Mouse (Mus musculus) B cell, adult 2 months (primary cell): Measurements from ENCODE around the gene Gm45062.
"Not testable (repeated sequence)": the region's sequence is repeated elsewhere in the genome, so short reads cannot be mapped to it uniquely, and the experiment has no call there.

Experiments used
- DNase-seq, 2 experiments: peaks; one replicate each; pipeline ENCODE4 v3.0.0; 2022

The Gm45062 gene

DNA sequence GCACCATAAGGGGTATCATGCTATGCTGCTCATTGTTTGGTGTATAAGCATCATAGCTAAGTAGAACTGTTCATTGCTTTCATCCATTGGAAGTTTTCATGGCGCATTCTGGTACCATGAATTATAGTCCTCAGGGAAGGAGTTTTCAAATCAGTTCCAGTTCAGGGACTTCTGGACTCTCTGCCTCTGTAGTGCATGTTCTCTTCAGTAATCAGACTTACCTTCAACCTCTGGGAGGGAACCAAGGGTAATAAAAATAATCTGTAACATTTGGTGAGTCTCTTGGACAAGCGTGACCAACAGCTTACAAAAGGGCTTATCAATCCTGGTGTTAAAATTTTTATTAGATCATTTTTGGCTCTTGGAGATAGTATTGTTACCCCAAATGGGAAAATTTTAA, 60.3 kb downstream of the Gm45062 start:
- no peak for DNase-seq

DNA sequence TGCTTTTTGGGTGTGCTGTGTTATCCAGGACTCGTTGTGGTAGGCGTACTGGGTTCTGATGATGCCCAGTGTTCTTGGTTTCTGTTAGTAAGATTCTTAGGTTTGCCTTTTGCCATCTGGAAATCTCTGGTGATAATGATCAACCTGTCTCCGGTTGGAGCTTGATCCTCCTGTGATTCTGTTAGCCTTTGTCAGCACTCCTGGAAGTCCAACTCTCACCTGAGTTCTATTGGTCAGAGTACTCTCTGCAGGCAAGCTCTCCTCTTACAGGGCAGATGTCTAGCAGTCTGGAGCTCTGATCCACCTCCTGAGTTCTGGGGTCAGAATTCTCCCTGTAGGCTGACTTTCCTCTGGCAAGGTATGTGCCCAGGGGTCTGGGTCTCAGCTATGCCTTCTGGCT, 72.2 kb downstream of the Gm45062 start:
- not testable (repeated sequence) for DNase-seq

DNA sequence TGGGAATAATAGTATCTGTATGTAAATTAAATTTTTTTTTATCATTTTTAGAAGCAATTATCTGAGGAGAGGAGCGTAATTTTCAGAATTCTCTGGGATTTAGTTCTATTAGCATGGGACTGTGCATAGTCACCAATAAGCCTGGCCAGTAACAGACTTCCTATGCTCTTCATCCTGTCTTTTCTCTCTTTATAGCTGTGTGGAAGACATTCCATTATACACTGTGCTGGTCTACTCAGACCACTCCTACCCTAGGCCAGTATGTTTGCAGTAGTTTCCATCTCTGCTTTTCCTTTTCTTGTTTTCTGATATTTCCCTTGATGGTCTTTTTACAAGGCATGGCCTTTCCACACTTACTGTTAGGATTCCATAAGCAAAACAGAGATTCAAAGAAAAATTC, 74.1 kb downstream of the Gm45062 start:
- no peak for DNase-seq

DNA sequence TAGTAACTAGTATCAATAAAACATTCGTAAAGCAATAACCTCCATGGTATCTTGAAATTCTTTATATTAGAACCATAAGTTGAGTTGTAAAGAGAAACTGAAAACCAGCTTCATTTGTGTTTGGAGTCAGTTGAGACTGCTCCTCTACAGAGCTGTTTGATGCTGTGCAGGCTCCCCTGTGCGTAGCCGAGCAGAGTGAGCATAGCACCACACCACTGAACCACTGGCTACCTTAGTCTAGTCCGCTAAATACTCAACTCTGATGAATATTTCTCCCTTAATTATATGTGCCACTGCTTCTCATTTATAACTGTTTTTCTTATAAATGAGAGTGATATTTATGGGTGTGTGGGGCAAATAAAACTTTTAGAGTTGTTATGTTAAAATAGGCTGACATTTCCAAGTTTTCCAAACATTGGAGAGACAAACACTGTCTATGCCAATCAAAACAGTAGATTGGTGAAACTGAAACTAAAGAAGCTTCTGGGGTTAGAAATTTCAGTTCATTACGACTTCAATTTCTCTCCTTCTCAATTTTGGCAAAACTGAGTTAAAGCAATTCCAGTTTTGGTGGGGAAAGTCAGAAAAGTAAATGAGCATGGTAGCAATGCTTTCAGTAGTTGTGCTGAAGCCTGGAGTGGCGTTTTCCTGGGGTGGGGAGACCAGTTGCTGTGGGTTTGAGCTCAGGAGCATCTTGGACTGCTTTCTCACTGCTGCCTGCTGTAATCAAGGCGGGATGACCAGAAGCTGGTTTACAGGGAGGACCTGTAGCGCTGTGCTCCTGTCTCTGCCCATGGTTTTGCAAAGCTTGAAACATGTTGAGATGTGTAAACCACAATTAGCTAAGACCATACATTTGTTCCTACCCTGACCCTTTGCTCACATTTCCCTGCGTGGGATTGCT, 77.5 kb downstream of the Gm45062 start:
- no peak for DNase-seq

DNA sequence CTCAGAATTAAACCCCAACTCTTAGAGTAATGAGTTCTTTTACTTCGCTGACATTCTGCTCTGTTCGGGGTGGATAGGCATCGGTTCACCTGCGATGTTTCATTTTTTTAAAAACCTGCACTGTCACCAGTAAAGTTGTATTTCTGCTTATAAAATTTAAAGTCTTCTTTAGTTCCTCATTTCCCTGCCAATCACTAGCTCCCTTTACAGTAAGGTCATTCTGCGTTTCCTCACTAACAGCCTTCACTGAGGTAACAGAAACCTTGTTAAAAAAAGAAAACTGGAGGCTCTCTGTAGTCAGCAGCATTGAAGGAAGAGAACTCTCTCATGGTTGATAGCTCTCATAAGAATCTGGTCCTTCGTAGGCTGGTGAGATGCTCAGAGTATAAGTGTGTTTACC, 80.2 kb downstream of the Gm45062 start:
- peak in 1 of 2 experiments; percentile 6 for DNase-seq

DNA sequence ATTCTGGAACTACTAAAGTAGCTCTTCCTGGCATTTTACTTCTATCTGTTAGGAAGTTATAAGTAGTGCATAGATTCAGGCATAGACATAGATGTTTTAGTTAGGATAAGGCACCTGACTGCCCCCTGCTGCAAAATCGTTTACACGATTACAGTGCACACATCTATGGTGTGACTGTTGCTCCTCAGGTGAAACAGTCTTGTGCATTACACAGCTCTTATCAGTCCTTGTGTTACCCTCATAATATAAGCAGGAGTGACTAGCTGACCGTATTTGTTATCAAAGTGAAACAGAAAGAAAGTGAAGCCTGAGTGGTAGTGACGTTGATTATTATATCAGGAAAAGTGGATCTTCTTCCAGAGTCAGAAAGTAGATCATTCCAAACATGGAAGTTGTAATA, 84.0 kb downstream of the Gm45062 start:
- no peak for DNase-seq

DNA sequence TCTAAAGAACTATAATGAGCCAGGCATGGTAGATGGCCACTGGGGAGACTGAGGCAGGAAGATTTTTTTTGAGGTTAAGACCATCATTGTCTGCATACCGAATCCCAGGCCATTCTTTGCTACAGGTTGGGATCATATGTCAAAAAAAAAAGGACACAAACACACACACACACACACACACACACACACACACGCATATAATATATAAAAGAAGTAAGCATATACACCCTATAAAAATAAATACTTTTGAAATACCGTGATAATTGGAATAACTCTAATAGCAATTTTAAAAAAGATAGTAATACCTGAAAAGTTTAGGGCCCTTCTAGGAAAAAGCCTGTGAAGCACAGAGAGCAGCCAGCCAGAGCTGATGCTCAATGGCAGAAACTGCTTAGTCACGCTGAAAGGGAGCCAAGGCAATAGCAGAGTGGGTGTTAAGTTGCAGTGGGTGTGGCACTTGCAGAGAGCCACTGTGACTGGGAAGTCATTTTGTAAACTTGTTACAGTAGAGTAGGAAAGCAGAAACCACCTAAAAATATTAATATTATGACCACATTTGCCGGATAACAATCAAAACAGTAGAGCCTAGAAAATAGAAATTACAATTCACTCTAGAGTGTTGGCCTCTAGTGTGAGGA, 86.1 kb downstream of the Gm45062 start:
- peak; percentile 22 to 28 for DNase-seq

DNA sequence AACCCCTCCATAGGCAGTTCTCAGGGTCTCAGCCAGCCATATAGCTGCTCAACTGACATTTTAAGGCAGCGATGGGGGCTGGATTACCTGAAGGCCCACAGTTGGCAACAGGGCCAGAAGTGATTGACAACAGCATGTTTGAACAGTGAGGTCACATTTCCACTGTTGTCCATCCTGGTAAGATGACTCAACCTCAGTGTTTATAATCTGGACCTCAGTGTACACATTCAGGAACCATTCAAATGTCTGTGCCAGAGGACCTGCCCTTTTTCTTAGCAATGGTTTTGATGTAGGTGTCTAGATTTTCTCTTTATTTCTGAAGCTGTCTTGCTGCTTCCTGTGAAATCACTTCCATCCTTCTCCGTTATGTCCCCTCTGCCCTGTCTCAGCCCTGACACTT, 87.9 kb downstream of the Gm45062 start:
- no peak for DNase-seq

DNA sequence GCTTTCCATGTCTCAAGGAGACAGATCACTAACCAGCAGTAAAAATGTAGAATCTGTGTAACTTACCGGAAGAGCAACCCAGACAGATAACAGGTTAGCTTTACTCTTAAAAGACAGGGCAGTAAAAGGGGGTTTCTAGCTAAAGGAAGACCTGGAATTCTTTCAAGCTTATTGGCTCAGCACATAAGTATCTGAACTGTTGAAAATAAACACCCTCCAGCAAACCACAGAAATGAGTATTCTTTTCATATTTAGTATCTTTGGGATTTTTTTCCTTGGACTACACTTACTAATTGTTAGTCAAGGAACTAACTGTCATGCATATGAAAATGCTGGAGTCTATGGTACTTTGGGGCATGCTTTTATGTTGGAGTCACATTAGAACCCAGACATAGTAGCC, 89.1 kb downstream of the Gm45062 start:
- DNase-seq = no peak

DNA sequence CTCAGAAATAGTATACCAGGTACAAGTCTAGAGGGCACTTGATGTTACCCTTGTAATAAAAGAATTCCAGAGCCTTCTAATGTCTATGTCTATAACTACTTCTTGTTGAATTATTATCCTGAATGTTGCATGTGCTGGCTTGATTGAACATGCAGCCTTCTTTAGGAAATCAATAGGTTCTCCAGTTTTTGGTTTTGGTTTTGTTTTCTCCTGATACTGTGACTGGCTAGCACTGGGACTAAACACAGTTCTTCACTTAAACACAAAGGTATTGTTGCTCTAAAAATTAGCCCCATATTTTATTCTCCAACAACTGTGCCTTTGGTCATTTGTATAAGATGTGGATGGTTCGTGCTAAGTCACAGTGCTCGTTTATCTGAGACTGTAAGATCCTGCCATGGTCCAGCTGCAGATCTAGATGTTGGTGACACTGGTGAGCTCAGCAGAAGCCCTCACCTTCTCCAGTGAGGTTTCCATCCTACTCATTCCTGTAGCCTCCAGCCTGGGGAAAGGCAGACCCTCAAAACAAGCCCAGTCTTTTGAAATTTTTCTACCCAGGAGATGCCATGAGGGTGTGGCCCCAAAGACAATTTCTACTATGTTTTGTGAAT, 89.9 kb downstream of the Gm45062 start:
- DNase-seq = no peak

DNA sequence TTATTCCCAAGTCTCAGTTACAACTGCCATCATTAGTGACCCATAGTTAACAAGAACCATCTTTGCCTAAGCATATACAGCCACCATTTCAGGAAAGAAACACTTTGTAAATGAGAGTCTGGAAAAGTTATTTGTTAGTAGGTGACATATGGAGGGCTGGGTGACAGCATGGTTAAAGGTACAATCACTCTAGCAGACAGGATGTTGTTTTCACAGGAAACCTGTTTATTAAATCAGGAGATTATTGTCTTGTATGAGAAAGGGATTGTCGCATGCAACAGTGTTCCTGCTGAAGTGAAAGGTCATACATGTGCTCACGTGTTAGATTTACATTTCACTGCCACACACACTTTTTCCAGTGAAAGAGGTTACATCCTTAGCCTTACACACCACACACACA, 92.3 kb downstream of the Gm45062 start:
- no peak for DNase-seq

DNA sequence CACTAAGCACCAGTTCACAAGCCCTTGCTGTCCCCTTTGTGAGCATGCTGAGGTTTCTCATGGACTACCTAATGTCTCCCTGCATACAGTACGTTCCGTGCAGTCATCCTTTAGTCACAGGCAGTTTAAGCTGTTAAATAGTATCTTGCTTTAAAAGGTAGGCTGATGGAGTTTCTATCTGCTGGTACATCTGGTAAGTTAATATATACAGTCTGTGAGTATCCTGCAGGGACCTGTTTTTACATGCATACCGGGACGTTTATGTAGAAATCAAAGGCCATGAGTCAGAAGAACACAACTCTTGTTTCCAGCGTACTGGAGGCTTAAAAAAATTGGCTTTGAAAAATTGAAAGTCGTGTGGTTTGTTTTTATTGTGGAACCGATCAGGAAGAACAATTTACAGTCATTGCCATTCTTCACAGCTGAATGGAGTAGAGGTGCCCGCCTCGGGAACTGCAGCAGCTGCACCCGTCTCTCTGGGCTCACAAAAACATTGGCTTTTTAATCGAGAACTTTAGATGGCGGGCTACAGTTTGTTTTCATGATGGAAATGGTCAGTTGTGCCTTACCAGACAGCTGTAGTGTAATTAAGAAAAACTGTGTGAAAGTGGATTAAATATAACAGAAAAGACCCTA, 93.4 kb downstream of the Gm45062 start:
- DNase-seq = no peak

DNA sequence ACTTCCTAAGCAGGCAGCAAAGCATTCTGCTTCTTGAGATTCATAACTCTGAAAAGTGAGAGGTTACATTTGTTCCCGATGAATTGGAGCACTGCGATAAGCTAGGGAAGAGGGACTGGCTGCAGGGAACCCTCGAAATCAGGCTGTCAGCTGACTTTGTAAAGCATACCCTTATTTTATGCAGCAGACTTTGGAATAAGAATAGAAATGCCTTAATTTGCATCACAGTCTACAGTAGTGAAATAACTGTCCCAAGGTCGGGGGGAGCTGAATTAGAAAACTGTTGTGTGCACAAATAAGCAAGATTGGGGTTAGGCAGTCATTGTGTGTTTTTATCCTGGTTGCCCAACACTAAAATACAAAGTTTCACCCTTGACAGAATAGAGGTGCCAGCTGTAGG, 94.2 kb downstream of the Gm45062 start:
- DNase-seq = no peak

DNA sequence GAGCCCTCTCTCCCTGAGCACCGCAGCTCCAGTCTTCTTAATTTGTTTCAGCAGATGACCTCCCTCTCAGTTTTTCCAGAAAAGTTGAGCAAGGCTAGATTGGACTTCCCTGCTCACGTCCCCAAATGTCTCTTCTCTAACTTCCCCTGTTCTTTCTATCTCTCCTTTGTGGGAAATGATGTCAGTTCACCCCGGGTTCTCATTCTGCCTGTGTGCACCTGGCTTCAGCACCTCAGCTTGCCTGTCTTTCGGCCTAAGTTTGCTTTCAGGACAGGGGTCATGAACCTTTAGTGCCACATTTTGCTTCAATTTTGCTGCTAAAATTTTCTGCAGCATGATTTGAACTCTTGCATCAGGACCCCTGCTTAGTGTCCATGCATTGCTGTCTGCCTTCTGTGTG, 95.6 kb downstream of the Gm45062 start:
- DNase-seq = no peak

DNA sequence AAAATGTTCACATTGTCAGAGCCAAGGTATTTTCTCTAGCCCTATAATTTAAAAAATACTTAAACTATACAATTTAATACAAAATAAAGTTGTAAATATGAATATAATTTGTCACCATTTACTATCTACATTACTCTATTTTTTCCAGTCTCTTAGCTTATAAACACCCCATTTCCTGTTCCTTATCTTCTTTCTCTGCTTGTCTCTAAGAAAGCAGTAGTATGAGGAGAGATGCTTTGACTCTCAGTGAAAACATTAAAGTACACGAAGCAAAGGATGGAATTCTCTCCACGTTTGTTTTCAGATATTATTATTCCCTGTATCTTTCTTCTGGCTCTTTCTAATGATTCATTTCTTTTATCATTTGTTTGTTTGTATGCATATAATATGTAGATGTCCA, 99.0 kb downstream of the Gm45062 start:
- DNase-seq = no peak

DNA sequence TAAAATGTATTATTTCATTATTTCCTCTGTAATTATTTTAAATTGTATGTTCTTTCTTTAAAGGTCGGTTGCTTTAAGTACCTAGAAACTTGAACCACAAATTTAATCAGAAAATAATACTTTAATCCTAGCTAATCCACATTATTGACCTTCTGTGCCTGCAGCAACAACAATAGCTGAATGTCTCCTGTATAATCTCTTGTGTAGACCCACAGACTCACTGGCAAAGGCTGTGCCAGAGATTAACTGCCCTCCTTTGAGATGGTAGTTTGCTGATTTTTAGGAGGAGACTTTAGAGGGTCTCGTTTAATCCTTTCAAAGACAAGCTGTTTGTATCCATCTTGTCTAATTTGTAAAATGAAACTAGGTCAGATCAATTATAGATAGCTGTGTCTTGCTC, 99.5 kb downstream of the Gm45062 start:
- no peak for DNase-seq

DNA sequence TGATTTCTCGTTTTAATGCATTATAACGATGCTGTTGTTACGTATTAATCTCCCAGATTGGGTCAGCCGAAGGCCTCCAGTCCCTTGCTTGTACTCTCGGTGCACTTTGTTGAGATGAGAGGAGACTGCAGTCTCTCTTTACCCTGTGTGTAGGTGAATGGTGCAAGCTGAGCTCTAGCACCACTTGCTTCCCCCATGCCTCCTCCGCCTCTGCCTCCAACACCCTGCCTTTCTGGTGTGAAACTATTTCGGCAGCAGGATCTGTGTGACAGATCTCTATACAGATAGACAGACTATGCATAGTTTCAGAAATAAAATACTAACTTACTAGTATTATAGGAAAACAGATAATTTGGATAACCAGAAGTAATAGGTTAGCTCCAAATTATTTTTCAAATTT, 101.6 kb downstream of the Gm45062 start:
- no peak for DNase-seq

DNA sequence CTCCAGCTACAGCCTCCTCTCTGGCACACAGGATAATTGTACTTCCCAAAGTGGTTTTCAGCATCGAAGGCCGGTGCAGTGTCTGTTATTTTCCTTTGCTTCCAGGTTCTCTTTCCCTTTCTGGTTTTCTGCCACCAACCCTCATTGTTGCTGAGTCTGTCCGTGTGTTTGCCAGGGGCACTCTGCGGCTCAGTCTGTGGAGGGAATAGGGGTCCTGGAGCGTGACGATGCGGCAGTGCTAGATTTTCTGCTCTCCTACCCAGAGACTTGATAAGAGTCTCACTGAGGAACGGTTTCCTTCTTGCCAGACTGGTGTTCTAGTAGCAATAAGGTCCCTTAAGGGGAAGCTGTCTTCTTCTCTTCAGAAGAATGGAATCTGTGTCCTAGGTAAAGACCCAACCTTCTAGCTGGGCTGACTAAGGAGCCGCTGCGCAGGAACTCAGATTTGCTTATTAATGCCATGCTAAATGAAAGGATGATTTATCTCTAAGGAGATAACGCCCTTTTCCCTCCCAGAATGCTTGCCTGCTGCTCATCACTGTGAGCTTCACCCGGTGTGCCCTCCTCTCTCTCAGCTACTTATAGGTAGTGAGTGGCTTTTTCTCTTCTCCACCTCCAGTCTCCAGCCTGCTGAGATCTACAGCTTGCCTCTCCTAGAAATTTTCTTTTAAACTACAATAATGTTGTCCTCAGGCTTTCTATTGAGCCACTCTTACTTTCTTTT, 104.9 kb downstream of the Gm45062 start:
- DNase-seq = no peak

DNA sequence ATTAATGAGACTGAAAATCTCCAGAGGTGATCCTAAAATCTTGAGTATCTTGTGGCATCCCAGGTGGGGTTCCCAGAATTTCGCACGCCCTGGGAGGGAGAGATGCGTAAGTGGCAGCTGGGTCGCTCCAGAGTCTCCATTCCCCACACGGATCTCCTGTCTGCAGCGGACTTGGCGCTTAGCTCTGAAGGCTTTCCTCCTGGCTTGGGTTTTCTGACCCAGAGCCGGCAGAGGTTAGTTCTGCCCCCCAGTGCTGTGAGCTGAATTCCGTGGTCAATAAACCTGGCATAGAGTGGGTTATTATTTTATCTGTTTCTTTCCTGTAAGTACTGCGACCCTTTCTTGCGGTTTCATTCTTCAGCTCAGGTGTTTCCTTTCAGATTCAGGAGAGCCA, 105.5 kb downstream of the Gm45062 start:
- DNase-seq = no peak

DNA sequence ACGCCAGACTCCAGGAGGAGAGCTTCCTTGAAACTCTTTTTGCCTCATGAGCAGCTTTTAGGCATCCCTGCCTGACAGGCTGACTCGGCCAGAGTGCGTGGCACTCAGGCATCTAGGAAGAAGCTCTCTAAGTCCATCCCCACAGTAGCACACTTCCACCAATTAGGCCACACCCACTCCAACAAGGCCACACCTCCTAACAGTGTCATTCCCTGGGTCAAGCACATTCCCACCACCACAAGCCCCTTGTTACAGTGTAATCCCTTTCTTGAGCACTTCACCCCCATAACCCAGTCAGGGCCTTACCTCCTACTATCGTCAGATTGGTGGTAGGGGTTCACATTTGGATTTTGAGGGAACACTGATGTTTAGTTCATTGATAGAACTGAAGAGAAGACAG, 108.4 kb downstream of the Gm45062 start:
- no peak for DNase-seq

DNA sequence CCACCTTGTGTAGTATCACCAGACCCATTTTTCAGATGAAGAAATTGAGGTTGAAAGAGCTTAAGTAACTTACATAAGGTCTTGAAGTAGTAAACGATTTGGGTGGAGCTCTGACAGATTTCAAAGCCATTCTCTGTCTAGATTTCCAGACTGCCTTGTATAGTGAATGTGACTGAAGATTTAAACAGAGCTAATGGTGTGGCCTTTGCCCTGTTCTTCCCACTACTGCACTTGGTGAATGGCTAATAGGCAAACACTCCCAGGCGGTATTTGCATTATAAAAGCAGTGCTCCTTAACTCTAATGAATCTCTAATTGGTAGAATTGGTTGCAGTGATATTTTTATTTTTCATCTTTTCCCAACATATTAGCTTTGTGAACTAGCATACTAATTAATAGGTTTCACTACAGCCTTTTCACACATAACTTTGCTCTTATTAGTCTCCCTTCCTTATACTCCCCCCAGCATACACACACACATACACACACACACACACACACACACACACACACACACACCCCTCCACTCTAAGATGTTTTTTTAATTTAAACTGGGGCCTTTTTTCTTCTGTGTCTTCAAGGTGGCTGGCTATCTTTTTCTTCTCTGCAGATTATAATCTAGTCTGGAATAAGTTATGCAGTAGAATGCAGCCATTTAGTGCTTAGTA, 109.1 kb downstream of the Gm45062 start:
- DNase-seq = no peak

DNA sequence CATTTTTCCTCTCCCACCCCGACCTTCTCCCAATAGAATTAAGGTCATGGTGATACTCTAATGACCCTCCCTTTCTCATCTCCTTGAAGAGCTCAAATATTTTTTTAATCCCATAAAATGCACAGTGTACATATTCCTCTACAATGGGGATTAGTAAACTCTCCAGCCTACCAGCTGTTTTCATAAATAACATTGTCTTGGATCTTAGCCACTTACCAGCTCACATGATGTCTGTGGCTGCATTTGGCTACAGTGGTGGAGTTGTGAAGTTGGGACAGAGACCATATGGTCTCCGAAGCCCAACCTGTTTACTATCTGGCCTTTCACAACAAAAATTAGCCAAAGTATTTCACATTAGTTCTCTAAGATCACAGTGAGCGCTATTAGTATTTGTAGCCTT, 111.4 kb downstream of the Gm45062 start:
- no peak for DNase-seq
